Mouse (Mus musculus): Measurements from ENCODE around the gene Grwd1.
"Not testable (repeated sequence)": the region's sequence is repeated elsewhere in the genome, so short reads cannot be mapped to it uniquely, and the experiment has no call there.

The Grwd1 gene

GRCm38 (mm10) chr7:45830427-45831127 lies at the start of gene Grwd1:
TSS of gene Grwd1 (minus strand) at chr7:45830944.
- DNase-seq, result peak; percentile 86 to 87

DNA sequence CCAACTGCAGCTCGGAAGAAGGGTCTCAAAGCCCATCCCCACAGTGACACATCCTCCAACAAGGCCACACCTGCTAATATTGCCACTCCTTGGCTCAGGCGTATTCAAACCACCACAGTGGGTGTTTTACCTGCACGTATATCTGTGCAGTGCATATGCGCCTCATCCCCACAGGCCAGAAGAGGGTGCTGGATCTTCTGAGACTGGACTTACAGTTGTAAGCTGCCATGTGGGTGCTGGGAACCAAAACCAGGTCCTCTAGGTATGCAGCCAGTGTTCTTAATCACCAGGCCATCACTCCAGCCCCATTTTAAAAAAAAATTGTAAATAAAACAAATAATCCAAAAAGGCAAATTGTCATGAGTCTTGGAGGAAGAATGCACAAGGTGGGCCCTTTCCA lies 49.8 kb upstream of the Grwd1 start:
- no peak for DNase-seq

DNA sequence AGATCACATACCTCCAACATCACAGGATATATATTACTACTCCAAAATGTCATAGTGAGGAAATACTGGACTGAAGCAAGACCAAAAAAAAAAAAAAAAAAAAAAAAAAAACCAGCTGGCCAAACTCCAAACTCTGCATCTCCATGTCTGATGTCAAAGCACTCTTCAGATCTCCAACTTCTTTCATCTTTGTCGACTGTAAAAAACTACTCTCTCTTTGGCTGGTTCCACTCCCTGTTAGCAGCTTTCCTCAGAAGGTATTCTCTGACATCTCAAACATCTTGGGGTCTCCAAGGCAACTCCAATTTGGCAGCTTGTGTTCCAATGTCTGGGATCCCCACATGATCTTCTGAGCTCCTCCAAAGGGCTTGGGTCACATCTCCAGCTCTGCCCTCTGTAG lies 47.5 kb upstream of the Grwd1 start, which contains the start of gene Grin2d:
TSS of gene Grin2d (minus strand) at position 101 of the 400 bp plus-strand sequence.
- not testable (repeated sequence) for DNase-seq

- DNase-seq, result no peak
Measured at GRCm38 (mm10) chr7:45876895-45877294, 46.2 kb upstream of the Grwd1 start.

GRCm38 (mm10) chr7:45873061-45873947 lies 42.6 kb upstream of the Grwd1 start:
- DNase-seq, result peak; percentile 70 to 75

DNA sequence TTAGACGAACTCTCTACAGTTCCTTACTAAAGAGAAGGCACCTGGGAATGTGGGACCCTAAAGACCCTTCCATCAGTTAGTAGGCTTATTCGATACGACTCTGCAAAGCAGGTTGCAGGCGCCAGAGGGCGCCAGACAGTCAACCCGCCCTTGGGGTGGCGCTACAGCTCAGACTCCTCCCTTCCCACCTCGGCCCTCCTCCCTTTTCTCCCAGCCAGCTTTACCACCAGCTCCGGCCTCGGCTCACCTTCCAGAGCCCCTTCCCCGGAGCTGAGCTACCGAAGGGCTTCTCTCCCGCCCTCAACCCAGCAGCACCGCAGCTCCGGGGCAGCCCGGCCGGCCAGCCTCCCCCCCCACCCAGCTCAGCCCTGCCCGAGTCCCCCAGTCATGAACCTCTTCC lies 41.9 kb upstream of the Grwd1 start, which contains the start of gene Kdelr1:
TSS of gene Kdelr1 (plus strand) at position 149 of the 400 bp plus-strand sequence.
- DNase-seq, result peak; percentile 90 to 93

DNA sequence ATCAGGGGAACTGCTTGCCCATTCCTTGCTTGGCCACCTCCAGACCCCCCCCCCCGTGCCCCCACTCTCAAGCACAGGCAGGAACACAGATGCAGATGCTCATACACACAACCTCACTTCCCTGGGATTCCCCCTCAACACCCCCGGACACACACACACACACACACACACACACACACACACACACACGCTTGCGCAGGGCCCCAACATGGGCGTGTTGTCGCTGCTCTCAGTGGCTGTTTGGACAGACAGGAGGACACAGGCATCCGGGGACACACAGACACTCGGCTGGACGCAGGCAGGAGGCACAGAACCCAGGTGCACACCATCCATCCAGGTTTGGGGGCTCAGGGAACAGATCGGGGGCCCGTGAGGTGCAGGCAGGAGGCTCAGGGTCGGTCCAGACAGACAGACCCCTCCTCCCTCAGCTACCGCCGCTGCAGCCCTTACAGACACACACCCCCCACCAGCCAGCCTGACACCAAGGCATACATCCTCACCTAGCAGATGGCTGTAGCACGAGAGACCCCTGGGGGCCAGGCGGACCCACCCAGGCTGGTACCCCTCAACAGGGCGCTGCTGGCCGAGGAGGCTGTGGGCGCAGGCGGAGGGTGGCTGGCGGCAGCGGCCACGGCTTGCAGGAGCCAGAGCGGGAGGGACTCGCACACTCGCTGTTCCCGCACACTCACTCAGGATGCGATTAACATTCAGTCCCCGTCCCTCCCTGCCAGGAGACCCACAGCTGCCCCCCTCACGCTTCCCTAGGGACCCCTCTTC lies 39.7 kb upstream of the Grwd1 start:
- DNase-seq, result peak in 1 of 2 experiments; percentile 33

DNA sequence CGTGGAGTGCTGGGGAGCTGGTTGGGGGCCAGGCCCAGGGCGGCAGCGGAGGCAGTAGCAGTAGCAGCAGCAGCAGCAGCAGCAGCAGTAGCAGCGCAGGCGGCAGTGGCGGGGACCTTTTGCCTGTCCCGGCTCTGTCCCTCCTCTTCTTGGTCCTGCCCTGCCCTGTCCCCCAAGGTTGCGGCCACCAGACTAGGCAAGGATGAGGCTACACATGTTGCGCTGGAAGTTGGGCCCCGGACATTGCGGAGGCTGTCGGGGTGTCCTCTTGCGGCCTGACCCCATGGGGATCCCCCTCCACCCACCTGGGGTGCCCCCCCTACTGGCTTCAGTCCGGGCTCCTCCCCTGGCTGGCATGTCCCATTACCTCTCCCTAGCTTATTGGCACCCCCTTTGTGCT lies 39.0 kb upstream of the Grwd1 start:
- peak in 1 of 2 experiments; percentile 33 for DNase-seq

- no peak for DNase-seq
Measured at GRCm38 (mm10) chr7:45869107-45869670, 38.4 kb upstream of the Grwd1 start.

DNA sequence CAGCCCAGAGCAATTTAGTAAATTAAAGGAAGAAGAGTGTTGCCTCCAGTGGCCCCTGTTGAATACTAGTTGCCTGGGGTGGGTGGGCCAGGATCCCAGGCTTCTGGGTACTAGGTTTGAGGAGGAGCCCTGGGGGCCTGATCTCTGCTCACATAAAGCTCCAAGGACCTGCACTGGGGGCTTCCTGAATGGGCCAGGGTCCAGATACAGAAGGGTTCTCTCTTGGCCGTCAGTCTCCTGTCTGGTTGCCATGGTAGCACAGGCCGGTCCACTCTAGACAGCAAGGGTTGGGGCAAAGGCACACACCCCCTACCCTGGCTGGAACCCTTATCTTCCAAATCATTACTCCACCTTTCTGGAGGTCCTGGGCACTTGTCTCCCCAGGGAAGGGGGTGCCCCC lies 37.1 kb upstream of the Grwd1 start:
- no peak for DNase-seq

- DNase-seq, result peak; percentile 96 to 98
Measured at GRCm38 (mm10) chr7:45865925-45866910, 35.5 kb upstream of the Grwd1 start.

- peak in 1 of 2 experiments; percentile 51 for DNase-seq
Measured at GRCm38 (mm10) chr7:45864435-45864834, 33.7 kb upstream of the Grwd1 start.

GRCm38 (mm10) chr7:45862804-45863203 lies 32.1 kb upstream of the Grwd1 start:
- DNase-seq, result no peak

- peak; percentile 31 to 50 for DNase-seq
Measured at GRCm38 (mm10) chr7:45859008-45859407, 28.3 kb upstream of the Grwd1 start.

DNA sequence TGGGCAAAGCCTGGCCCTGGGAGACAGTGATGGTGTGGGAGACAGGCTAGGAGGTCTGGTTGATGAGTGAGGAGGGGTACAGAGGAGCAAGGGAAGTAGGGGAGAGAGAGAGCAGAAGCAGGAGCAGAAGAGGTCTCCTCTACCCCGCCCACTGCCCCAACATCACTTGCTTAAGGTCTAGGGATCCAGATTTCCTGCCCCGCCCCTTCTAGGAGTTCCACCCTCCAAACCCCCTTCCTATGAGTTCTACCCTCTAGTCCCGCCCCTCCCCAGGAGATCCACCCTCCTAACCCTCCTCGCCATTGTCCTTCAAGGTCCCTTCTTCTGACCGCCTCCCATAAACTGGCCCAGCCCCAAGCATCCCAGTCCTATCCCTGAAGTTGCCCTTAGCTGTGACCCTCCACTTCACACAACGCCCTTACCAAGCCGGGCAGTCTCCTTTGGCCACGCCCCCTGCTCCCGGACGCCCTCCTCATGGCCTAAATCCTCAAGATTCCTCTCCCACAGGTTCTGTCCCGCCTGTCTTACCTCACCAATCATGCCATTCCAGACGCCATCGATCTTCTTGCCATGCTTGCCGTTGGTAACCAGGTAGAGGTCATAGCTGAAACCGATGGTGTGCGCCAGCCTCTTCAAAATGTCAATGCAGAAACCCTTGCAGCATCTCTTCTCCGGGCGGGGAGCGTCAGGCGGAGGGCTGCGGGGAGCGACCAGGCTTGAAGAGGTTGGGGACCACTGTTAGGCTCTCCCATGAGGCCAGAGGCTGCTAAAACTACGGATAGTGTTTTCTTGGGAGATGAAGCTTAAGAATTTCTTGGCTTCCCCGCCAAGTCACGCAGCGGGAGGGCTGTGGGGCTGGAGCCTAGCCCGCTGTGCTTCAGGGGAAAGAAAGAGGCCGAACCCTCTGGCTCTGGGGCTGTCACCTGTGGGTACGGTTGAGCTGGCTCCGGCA lies 26.5 kb upstream of the Grwd1 start:
- DNase-seq, result peak; percentile 35 to 36

- no peak for DNase-seq
Measured at GRCm38 (mm10) chr7:45853089-45853488, 22.3 kb upstream of the Grwd1 start.

DNA sequence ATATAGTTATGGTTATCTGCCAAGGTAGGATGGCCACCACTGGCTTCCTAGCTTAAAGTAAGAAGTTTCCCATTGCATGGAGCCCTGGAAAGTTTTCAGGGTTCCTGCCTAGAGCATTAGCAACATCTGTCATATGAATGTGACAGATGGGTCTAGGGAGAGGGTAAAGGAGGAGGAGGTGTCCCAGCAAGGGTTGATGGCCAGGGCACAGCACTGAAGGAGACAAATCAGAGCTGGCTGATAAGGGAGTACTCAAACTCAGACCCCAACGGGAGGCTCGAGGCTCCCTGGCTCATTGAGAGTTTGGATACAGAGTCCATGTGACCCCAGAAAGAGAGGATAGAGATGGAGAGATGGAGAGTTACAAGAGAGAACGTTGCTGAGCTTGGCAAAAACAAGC lies 19.9 kb upstream of the Grwd1 start:
- no peak for DNase-seq

- no peak for DNase-seq
Measured at GRCm38 (mm10) chr7:45848447-45849027, 17.8 kb upstream of the Grwd1 start.

DNA sequence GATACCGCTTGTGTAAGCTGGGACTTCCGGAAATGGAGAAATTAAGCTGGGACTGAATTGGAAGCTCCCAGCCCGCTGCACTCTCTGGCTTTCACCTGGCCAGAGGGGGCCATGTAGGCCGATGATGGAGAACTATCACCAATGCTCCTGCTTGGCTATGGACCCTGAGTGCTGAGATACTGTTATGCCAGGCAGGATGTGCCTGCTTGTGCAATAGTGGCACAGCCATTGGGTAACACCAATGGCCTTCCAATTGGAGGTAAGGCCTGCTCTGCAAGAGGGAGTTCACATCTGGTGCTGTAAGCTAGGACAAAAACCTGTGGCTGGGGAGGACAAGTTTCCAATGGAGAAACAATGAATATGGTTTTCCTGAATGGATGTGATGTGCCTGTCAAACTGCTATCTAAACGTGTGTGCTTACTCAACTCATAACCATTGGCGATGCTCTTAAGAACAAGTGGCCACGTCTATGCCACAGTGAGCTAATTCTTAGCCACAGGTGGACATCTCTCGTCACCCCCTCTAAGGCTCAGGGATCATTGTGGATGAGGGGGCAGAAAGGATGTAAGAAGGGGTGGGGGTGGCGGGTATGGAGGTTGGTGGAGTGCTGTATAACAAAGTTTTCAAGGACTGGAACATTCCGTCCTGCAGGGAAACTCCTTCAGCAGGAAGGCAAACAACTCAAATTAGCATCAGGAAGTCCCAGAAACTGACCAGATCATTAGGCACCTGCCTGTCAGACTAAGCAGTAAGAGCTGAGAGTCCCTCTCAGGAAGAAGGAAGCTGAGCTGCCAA lies 12.4 kb upstream of the Grwd1 start:
- DNase-seq, result no peak
